Mouse (Mus musculus) hindbrain, embryonic 16.5 days (tissue): ENCODE data around the gene Paxip1. TPM values are rescaled to one million over a fixed set of nuclear protein-coding genes. Genes with fewer than 3 reads are reported as not detected.

ENCODE experiments used
- ATAC-seq: fragments of 200-750 bp; cut with Nextera tagmentation; 2 replicates; pipeline ENCODE4 v1.8.0; 2017; ENCODE audit warnings: moderate TSS enrichment, moderate library complexity
- H3K27ac ChIP-seq: fragments of 300-500 bp; sonication (generic); 2 replicates; pipeline ENCODE4 v1.5.1; 2014; ENCODE audit warnings: low read depth, mild to moderate bottlenecking, control low read depth, low read length, moderate library complexity
- H3K27me3 ChIP-seq: fragments of 300-500 bp; sonication (generic); replicated peaks from 2 replicates; pipeline ENCODE4 v1.6.1; 2014; ENCODE audit warnings: low read length; ENCODE audit not compliant: control insufficient read depth, insufficient read depth
- H3K36me3 ChIP-seq: fragments of 300-500 bp; sonication (generic); 2 replicates; pipeline ENCODE4 v1.6.1; 2014; ENCODE audit warnings: mild to moderate bottlenecking, low read length, moderate library complexity, mixed read lengths; ENCODE audit not compliant: control insufficient read depth, insufficient read depth
- H3K4me1 ChIP-seq: fragments of 300-500 bp; sonication (generic); 2 replicates; pipeline ENCODE4 v1.6.1; 2014; ENCODE audit warnings: low read depth, low read length; ENCODE audit not compliant: control insufficient read depth, insufficient read depth
- H3K4me2 ChIP-seq: fragments of 300-500 bp; sonication (generic); 2 replicates; pipeline ENCODE4 v1.6.1; 2014; ENCODE audit warnings: mild to moderate bottlenecking, low read length, control low read depth, moderate library complexity
- H3K4me3 ChIP-seq: fragments of 300-500 bp; sonication (generic); 2 replicates; pipeline ENCODE4 v1.5.1; 2014; ENCODE audit warnings: mild to moderate bottlenecking, low read length, control low read depth, moderate library complexity
- H3K9ac ChIP-seq: fragments of 300-500 bp; sonication (generic); 2 replicates; pipeline ENCODE4 v1.6.1; 2014; ENCODE audit warnings: low read depth, mild to moderate bottlenecking, control low read depth, low read length, moderate library complexity
- H3K9me3 ChIP-seq: fragments of 300-500 bp; sonication (generic); 2 replicates; pipeline ENCODE4 v1.6.1; 2014; ENCODE audit warnings: mild to moderate bottlenecking, low read length, moderate library complexity; ENCODE audit not compliant: control insufficient read depth
- WGBS: fragments of 180-500 bp; shearing (Covaris S2); extraction: QIAGEN DNeasy Blood & Tissue Kit; methylation state at CpG from one replicate; pipeline ENCODE4 v1.1.7; 2014; 5-methylcytosine and 5-hydroxymethylcytosine counted together
- polyA plus RNA-seq: library from polyadenylated mRNA; unstranded; fragments of >200 nt; fragmentation: Nextera tagmentation; extraction: Ambion mirVana; gene quantifications from 2 replicates; pipeline ENCODE4 v1.2.1, GENCODE M21; 2015

The Paxip1 gene
- polyA plus RNA-seq, 1 experiment from 2014 or later = 19.6 TPM

GRCm38 (mm10) chr5:27714356-27714755, 77.1 kb downstream of the Paxip1 start:
- H3K4me1 ChIP-seq = no peaks in the 10 kb centered on the region
- no peak overlapping the region for H3K4me2 ChIP-seq
- no peak for ATAC-seq
- H3K27ac ChIP-seq = no peak overlapping the region
- H3K9me3 ChIP-seq = no peaks in the 10 kb centered on the region
- no peaks in the 10 kb centered on the region for H3K27me3 ChIP-seq
- 63% methylated on average over 9 of the region's 9 CpGs for WGBS
- no peak overlapping the region for H3K9ac ChIP-seq
- H3K36me3 ChIP-seq = peaks cover 11% of the 10 kb centered on the region
- H3K4me3 ChIP-seq = no peak overlapping the region

GRCm38 (mm10) chr5:27711461-27712192, 79.9 kb downstream of the Paxip1 start:
- Histone ChIP-seq H3K27me3 (no peaks in the 10 kb centered on the region), H3K4me3 (no peak overlapping the region), H3K4me1 (no peaks in the 10 kb centered on the region), H3K36me3 (peaks cover 11% of the 10 kb centered on the region), H3K9ac (no peak overlapping the region), H3K27ac (no peak overlapping the region), H3K9me3 (no peaks in the 10 kb centered on the region), H3K4me2 (no peak overlapping the region)
- ATAC-seq = no peak
- WGBS = 71% methylated on average over 8 of the region's 8 CpGs

DNA sequence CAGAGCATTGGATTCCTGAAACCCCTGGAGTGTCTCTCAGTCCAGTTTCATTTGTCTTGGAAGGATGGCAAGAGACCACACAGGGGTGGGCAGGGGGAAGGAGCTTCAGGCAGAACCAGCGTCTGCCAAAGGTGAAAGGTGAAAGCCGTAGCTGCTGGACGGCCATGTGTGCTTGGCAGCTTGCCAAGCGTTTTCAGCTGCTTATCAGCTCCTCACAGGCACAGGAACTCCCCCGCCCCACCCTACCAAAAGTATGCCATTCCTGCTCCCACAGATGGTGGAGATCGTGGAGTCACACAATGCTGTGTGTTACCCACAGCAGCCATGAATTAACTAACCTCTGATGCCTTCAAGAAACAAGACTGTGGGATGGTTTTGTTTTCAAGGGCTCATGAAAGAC, 83.3 kb downstream of the Paxip1 start:
- H3K4me1 ChIP-seq = no peaks in the 10 kb centered on the region; the same call in 1 of the 2 replicates
- H3K36me3 ChIP-seq = peaks cover 6% of the 10 kb centered on the region; the same call in 1 of the 2 replicates
- H3K4me3 ChIP-seq = no peak overlapping the region
- WGBS = 31% methylated on average over 6 of the region's 6 CpGs
- no peak overlapping the region for H3K4me2 ChIP-seq
- no peak for ATAC-seq
- H3K9me3 ChIP-seq = no peaks in the 10 kb centered on the region
- H3K27me3 ChIP-seq = no peaks in the 10 kb centered on the region
- H3K9ac ChIP-seq = no peak overlapping the region
- H3K27ac ChIP-seq = no peak overlapping the region

- H3K27ac ChIP-seq = no peak overlapping the region
- no peak overlapping the region for H3K4me2 ChIP-seq
- no peak overlapping the region for H3K4me3 ChIP-seq
- no peaks in the 10 kb centered on the region for H3K27me3 ChIP-seq
- H3K36me3 ChIP-seq = peaks cover 6% of the 10 kb centered on the region; the same call in 1 of the 2 replicates
- no peaks in the 10 kb centered on the region; the same call in 1 of the 2 replicates for H3K4me1 ChIP-seq
- no peak overlapping the region for H3K9ac ChIP-seq
- H3K9me3 ChIP-seq = no peaks in the 10 kb centered on the region
- no peak for ATAC-seq
Observed at GRCm38 (mm10) chr5:27707283-27707682, 84.2 kb downstream of the Paxip1 start.

DNA sequence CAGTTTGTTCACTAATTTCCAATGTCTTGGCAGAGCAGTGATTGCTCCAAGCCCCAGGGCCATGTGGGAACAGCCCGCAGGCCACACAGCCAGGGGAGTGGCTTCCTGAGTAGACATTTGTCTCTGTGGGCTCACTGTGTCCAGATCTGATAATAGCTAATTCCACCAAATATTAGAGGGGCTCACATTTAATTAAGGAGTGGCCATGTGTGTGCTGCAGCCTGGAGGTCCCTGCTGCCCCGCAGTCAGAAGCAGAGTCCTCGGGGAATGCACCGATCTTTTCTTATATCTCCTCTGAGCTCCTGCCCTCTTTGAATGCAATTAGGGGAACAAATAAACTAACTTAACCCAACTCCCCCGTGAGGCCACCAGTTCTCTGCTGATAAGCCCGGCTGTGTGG, 84.9 kb downstream of the Paxip1 start:
- Histone ChIP-seq H3K27me3 (no peaks in the 10 kb centered on the region), H3K4me2 (no peak overlapping the region), H3K27ac (no peak overlapping the region), H3K4me3 (no peak overlapping the region), H3K4me1 (no peaks in the 10 kb centered on the region; the same call in 1 of the 2 replicates), H3K36me3 (peaks cover 6% of the 10 kb centered on the region; the same call in 1 of the 2 replicates), H3K9me3 (no peaks in the 10 kb centered on the region), H3K9ac (no peak overlapping the region)
- WGBS = 38% methylated on average over 6 of the region's 6 CpGs
- ATAC-seq = no peak

GRCm38 (mm10) chr5:27705020-27705419, 86.5 kb downstream of the Paxip1 start:
- Histone ChIP-seq H3K4me1 (no peaks in the 10 kb centered on the region; the same call in 1 of the 2 replicates), H3K27ac (no peak overlapping the region), H3K4me2 (no peak overlapping the region), H3K4me3 (no peak overlapping the region), H3K9me3 (no peaks in the 10 kb centered on the region), H3K36me3 (peaks cover 5% of the 10 kb centered on the region; the same call in 1 of the 2 replicates), H3K9ac (no peak overlapping the region), H3K27me3 (no peaks in the 10 kb centered on the region)
- ATAC-seq = no peak

GRCm38 (mm10) chr5:27702482-27702881, 89.0 kb downstream of the Paxip1 start:
- ATAC-seq = peak; percentile 41; the same call in 1 of the 2 replicates
- Histone ChIP-seq H3K4me2 (no peak overlapping the region), H3K4me1 (no peaks in the 10 kb centered on the region; the same call in 1 of the 2 replicates), H3K27me3 (no peaks in the 10 kb centered on the region), H3K9ac (no peak overlapping the region), H3K36me3 (no peaks in the 10 kb centered on the region; the same call in 1 of the 2 replicates), H3K27ac (no peak overlapping the region), H3K9me3 (no peaks in the 10 kb centered on the region), H3K4me3 (no peak overlapping the region)
- WGBS = 66% methylated on average over 6 of the region's 6 CpGs

Other genes with a start within 250 kb of the Paxip1 start
- gene Htr5a, start 50.5 kb upstream of the Paxip1 start, polyA plus RNA-seq = 1.9 and 2.0 TPM in 2 replicates